Mouse (Mus musculus) lung, embryonic 16.5 days (tissue): ENCODE data around the gene 1700017B05Rik. TPM values are rescaled to one million over a fixed set of nuclear protein-coding genes. Genes with fewer than 3 reads are reported as not detected.
"Not testable (repeated sequence)": the region's sequence is repeated elsewhere in the genome, so short reads cannot be mapped to it uniquely, and the experiment has no call there.

Experiments
- ATAC-seq: fragments of 200-750 bp; cut with Nextera tagmentation; 2 replicates; pipeline ENCODE4 v1.8.0; 2017; ENCODE audit warnings: low read depth, mild to moderate bottlenecking, moderate library complexity
- H3K27ac ChIP-seq: fragments of 300-500 bp; sonication (generic); 2 replicates; pipeline ENCODE4 v1.5.1; 2014; ENCODE audit warnings: mild to moderate bottlenecking, control low read depth, low read length
- H3K27me3 ChIP-seq: fragments of 300-500 bp; sonication (generic); 2 replicates; pipeline ENCODE4 v1.6.1; 2014; ENCODE audit warnings: low read depth, low read length, mixed read lengths; ENCODE audit not compliant: control insufficient read depth, insufficient read depth
- H3K36me3 ChIP-seq: fragments of 300-500 bp; sonication (generic); 2 replicates; pipeline ENCODE4 v1.6.1; 2014; ENCODE audit warnings: low read length; ENCODE audit not compliant: control insufficient read depth, insufficient read depth
- H3K4me1 ChIP-seq: fragments of 300-500 bp; sonication (generic); replicated peaks from 2 replicates; pipeline ENCODE4 v1.6.1; 2014; ENCODE audit warnings: low read length, mixed read lengths; ENCODE audit not compliant: control insufficient read depth, insufficient read depth
- H3K4me2 ChIP-seq: fragments of 300-500 bp; sonication (generic); 2 replicates; pipeline ENCODE4 v1.6.1; 2014; ENCODE audit warnings: low read depth, low read length, control low read depth
- H3K4me3 ChIP-seq: fragments of 300-500 bp; sonication (generic); 2 replicates; pipeline ENCODE4 v1.5.1; 2014; ENCODE audit warnings: mild to moderate bottlenecking, low read length, control low read depth
- H3K9ac ChIP-seq: fragments of 300-500 bp; sonication (generic); 2 replicates; pipeline ENCODE4 v1.6.1; 2014; ENCODE audit warnings: low read length, control low read depth
- H3K9me3 ChIP-seq: fragments of 300-500 bp; sonication (generic); 2 replicates; pipeline ENCODE4 v1.6.1; 2016; ENCODE audit warnings: low read length; ENCODE audit not compliant: control insufficient read depth
- WGBS: fragments of 180-500 bp; shearing (Covaris S2); extraction: QIAGEN DNeasy Blood & Tissue Kit; methylation state at CpG from one replicate; pipeline ENCODE4 v1.1.7; 2014; 5-methylcytosine and 5-hydroxymethylcytosine counted together
- polyA plus RNA-seq: library from polyadenylated mRNA; unstranded; fragments of >200 nt; fragmentation: Nextera tagmentation; extraction: Ambion mirVana; gene quantifications from 2 replicates; pipeline ENCODE4 v1.2.1, GENCODE M21; 2015

The 1700017B05Rik gene
- polyA plus RNA-seq, 1 experiment from 2014 or later: 20.3 TPM

DNA sequence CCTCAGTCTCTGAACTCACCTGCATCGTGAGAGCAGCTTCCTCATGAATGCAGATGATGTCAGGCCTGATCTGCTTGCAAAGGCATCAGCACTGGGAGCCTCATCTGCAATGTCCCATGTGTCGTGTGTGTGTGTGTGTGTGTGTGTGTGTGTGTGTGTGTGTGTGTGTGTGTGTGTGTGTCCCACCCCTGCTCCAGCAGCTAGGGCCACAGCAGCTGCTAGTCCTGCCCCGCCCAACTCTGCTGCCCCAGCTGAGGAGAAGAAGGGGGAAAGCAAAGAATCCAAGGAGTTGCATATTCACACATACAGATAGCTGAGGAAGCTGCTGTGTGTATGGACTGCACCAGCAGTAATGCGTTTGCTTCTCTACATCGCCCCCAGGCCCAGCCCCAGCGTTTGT is 45.2 kb downstream of the 1700017B05Rik start:
- Histone ChIP-seq H3K27ac (no peak overlapping the region), H3K4me1 (no peaks in the 10 kb centered on the region), H3K4me3 (no peak overlapping the region), H3K36me3 (no peaks in the 10 kb centered on the region), H3K4me2 (no peak overlapping the region), H3K9ac (no peak overlapping the region), H3K9me3 (no peaks in the 10 kb centered on the region), H3K27me3 (no peaks in the 10 kb centered on the region)
- 78% methylated on average over 6 of the region's 6 CpGs for WGBS
- ATAC-seq: no peak

DNA sequence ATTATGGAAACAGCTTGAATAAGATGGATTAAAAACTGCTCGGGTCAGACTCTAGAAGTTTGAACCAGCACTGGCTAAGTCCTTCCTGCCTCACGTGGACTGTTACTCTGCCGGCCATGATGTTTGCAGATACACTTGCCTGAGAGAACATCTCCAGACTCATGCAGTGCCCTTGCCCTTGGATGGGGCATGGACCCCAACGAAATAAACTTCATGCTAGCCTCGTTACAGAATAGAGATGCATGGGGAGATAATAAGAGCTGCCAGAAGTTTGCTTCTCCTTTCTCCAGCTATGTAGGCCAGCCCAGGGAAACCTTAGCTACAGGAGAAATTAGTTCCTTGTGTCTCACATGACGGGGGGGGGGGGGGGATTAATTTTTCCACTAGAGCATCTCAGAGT is 47.9 kb downstream of the 1700017B05Rik start:
- Histone ChIP-seq H3K4me1 (no peaks in the 10 kb centered on the region), H3K27me3 (no peaks in the 10 kb centered on the region), H3K9ac (no peak overlapping the region), H3K36me3 (no peaks in the 10 kb centered on the region), H3K27ac (no peak overlapping the region), H3K4me2 (no peak overlapping the region), H3K4me3 (no peak overlapping the region), H3K9me3 (no peaks in the 10 kb centered on the region)
- WGBS: 67% methylated on average over 6 of the region's 6 CpGs
- ATAC-seq: no peak

DNA sequence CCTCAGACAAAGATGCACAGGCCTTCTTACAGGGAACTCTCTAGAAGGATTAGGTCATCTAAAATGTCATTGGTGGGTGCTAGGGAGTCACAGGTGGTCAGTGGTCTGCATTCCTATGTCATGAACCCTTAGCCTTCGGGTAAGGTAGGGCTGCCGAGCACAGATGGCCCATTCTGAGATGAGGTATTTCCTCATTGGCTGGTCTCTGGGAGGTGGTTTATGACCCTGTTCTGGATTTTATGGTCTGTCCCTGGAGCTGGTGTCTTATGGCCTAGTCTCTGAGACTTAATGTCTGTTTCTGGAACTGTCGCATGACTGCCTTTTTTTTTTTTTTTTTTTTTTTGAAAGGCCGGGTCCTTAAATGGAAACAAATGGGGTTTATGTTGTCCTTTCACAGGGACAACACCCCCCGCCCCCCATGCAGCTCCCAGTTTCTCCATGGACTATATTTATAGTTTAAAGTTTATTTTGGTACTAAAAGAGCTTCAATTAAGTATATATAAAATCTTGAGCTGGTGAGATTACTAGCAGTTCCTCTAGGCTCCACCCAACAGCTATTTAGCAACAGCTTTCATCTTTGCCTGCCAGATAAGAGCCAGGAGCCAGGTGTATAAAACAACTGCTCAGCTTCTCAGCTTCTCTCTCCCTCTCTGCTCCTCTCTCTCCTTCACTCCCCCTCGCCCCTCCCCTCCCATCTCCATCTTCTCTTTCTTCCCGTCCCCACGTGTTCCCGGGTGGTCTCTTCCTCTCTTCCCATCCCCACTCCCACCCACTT is 49.8 kb downstream of the 1700017B05Rik start:
- no peaks in the 10 kb centered on the region for H3K36me3 ChIP-seq
- no peak for ATAC-seq
- H3K4me3 ChIP-seq: no peak overlapping the region
- no peak overlapping the region for H3K9ac ChIP-seq
- 53% methylated on average over 9 of the region's 9 CpGs for WGBS
- no peaks in the 10 kb centered on the region for H3K9me3 ChIP-seq
- H3K27ac ChIP-seq: no peak overlapping the region
- no peak overlapping the region for H3K4me2 ChIP-seq
- H3K4me1 ChIP-seq: no peaks in the 10 kb centered on the region
- no peaks in the 10 kb centered on the region for H3K27me3 ChIP-seq

- Histone ChIP-seq H3K27ac (no peak overlapping the region), H3K9me3 (no peaks in the 10 kb centered on the region), H3K4me1 (no peaks in the 10 kb centered on the region), H3K27me3 (no peaks in the 10 kb centered on the region), H3K36me3 (no peaks in the 10 kb centered on the region), H3K4me3 (no peak overlapping the region), H3K4me2 (no peak overlapping the region), H3K9ac (no peak overlapping the region)
- no peak for ATAC-seq
- 29% methylated on average over 3 of the region's 3 CpGs for WGBS
Measured at GRCm38 (mm10) chr9:57209316-57209715, 53.1 kb downstream of the 1700017B05Rik start.

- H3K4me1 ChIP-seq: no peaks in the 10 kb centered on the region
- no peaks in the 10 kb centered on the region for H3K27me3 ChIP-seq
- H3K4me2 ChIP-seq: no peak overlapping the region
- no peak for ATAC-seq
- no peak overlapping the region for H3K4me3 ChIP-seq
- WGBS: 59% methylated on average over 2 of the region's 2 CpGs
- no peak overlapping the region for H3K27ac ChIP-seq
- no peaks in the 10 kb centered on the region for H3K36me3 ChIP-seq
- no peak overlapping the region for H3K9ac ChIP-seq
- no peaks in the 10 kb centered on the region for H3K9me3 ChIP-seq
Measured at GRCm38 (mm10) chr9:57206896-57207295, 55.5 kb downstream of the 1700017B05Rik start.

DNA sequence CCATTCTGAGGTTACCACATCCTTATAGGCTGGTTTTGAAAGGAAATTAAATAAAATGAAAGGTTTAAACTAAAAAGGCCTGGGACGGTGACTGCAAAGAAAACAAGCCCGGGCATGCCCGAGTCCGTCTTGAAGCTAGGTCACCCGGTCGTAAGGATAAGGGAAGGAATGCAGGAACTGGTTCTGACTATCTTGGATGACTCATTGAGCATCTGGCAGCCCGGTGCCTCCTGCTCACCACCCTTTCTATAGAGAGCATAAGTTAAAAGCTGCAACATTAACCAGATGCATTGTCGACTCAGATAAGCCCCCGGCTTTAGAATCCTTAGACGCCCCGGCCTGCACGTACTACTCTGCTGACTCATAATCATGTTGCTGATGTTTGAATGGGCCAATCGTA is 58.8 kb downstream of the 1700017B05Rik start:
- not testable (repeated sequence) for H3K4me1 ChIP-seq, H3K9me3 ChIP-seq, H3K4me2 ChIP-seq, H3K27me3 ChIP-seq, H3K36me3 ChIP-seq, H3K9ac ChIP-seq, ATAC-seq, H3K4me3 ChIP-seq, H3K27ac ChIP-seq
- WGBS: 75% methylated on average over 13 of the region's 13 CpGs

Other genes starting within 250 kb of the 1700017B05Rik start
- gene Sin3a, start 190.6 kb downstream of the 1700017B05Rik start, polyA plus RNA-seq: 31.3 and 33.6 TPM in 2 replicates
- gene Man2c1, start 131.9 kb downstream of the 1700017B05Rik start, polyA plus RNA-seq: 65.0 and 74.5 TPM in 2 replicates
- gene Neil1, start 114.3 kb downstream of the 1700017B05Rik start, polyA plus RNA-seq: 8.8 and 9.3 TPM in 2 replicates
- 96.0 and 106 TPM in 2 replicates for gene Commd4, start 104.3 kb downstream of the 1700017B05Rik start, polyA plus RNA-seq
- gene Trcg1, start 26.1 kb downstream of the 1700017B05Rik start, polyA plus RNA-seq: not detected in 2 replicates
- gene Ppcdc, start 177.5 kb upstream of the 1700017B05Rik start, polyA plus RNA-seq: 24.8 and 27.6 TPM in 2 replicates
- 6.2 and 7.0 TPM in 2 replicates for gene Scamp5, start 205.4 kb upstream of the 1700017B05Rik start, polyA plus RNA-seq
- gene Rpp25, start 241.4 kb upstream of the 1700017B05Rik start, polyA plus RNA-seq: 2.1 TPM in 2 replicates